Mouse (Mus musculus) testis, adult 2 months (tissue): ENCODE measurements around the gene Cbx2.

Experiments used
- CTCF ChIP-seq: fragments of 200-500 bp; IDR thresholded peaks from 2 replicates; pipeline ENCODE4 v1.5.1; 2012; ENCODE audit warnings: low read depth, mild to moderate bottlenecking, inconsistent platforms, low read length, moderate library complexity; ENCODE audit not compliant: control insufficient read depth, insufficient read depth, insufficient replicate concordance
- POLR2A ChIP-seq: fragments of 200-500 bp; IDR thresholded peaks from 2 replicates; pipeline ENCODE4 v1.6.1; 2012; ENCODE audit warnings: low read depth, mild to moderate bottlenecking, inconsistent platforms, low read length, moderate library complexity; ENCODE audit not compliant: control insufficient read depth

- TF ChIP-seq POLR2A (no peak), CTCF (no peak)
These were observed 34.8 kb upstream of the Cbx2 start, which contains the start of gene Enpp7 for GRCm38 (mm10) chr11:118987999-118988398.
